Mouse (Mus musculus): ENCODE data around the gene Gm10577.

DNA sequence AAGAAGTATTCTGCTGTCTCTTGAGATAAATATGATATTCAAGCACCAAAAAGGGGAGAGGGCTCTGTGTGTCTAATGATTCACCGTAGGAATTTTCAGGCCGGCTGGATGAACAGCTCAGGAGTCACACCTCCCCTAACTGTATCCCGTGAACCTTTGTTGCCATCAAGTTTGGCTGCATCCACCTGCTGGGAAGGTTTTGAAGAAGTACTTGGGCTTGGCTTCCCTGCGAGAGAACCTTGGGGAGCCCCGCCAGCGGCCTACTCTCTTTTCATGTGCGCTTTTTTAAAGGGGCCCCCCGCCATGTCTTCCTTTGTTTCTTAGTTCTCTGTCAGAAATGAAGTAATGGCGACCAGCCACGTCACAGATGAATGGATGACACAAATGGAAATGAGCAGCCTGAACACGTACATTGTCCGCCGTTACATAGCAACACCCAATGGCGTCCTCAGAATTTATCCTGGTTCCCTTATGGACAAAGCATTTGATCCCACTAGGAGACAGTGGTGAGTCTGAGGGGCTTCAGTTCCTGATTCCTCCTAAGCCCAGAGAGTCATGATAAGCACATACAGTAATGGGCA lies 46.0 kb downstream of the Gm10577 start:
- TF ChIP-seq CTCF (IDR thresholded peaks at IDR 0.05; ENCODE audit: borderline replicate concordance, insufficient read depth, low read depth, low read length) (no peak), POLR2A (IDR thresholded peaks at IDR 0.05; ENCODE audit: borderline replicate concordance, insufficient read depth, low read length) (no peak)
